Mouse (Mus musculus) fibroblast of lung, adult 2 months (primary cell): ENCODE measurements around the gene Ptprm.

Experiments
- DNase-seq: peaks from one replicate; pipeline ENCODE4 v3.0.0-alpha.2; 2011; ENCODE audit warnings: low read depth

The Ptprm gene

DNA sequence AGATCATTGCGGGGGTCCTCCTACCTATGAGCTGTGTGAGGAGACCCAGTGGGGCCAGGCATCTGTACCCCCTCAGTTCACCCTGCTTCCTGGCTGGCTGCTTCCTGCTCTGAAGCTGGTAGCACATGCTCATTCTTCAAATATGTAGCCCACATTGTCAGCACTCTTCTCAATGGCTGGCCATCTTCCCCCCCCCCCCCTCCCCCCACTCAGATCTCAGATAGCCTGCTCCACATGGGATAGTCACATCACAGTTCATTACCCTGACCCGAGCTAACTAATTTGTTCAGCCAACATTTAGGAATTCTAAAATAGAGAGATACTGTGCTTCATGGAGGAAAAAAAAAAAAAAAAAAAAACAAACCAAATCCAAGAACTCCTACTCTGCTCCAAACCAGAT lies 679.6 kb downstream of the Ptprm start:
- DNase-seq: no peak

GRCm38 (mm10) chr17:66671715-66672230 lies 682.5 kb downstream of the Ptprm start:
- no peak for DNase-seq

DNA sequence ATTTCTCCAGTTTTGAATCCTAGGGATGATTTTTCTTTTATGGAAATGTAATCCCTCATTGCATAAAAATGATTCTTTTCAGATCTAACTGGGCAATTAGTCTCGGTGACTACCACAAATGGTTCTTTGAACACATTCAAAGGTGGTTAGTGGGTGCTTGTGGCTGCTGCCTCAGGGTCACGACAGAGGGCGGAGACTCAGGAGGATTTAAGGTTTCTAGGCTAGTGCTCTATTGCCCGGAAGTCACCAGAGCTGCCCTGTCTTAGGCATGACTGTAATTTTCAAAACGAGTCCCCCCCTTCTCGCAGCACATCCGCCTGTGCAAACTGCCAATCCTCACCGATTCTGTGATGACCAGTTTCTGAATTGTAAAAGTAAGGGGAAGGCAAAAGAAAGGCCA lies 683.0 kb downstream of the Ptprm start:
- no peak for DNase-seq

DNA sequence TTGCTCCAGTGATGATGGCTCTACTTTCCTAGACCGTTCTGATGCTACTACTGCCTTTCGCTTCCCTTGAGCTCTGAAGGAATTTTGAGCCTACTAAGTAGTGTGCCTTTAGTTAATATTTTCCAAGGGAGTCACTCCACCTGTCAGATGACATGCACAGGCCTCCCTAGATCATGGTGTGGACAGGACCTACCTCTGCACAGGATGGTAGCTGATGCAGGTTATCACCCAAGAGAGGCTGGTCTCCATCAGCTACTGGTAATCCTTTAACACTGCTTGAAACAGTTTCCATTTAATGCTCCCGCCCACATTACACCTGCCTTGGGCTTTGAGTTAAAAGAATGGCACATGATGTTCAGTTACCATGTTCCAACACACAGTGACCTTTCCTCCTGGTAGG lies 688.5 kb downstream of the Ptprm start:
- DNase-seq: no peak

- DNase-seq: no peak
These were observed 689.0 kb downstream of the Ptprm start for GRCm38 (mm10) chr17:66665201-66665756.

- no peak for DNase-seq
These were observed 689.5 kb downstream of the Ptprm start for GRCm38 (mm10) chr17:66664796-66665195.

GRCm38 (mm10) chr17:66659242-66659641 lies 695.0 kb downstream of the Ptprm start:
- DNase-seq: peak; percentile 44

DNA sequence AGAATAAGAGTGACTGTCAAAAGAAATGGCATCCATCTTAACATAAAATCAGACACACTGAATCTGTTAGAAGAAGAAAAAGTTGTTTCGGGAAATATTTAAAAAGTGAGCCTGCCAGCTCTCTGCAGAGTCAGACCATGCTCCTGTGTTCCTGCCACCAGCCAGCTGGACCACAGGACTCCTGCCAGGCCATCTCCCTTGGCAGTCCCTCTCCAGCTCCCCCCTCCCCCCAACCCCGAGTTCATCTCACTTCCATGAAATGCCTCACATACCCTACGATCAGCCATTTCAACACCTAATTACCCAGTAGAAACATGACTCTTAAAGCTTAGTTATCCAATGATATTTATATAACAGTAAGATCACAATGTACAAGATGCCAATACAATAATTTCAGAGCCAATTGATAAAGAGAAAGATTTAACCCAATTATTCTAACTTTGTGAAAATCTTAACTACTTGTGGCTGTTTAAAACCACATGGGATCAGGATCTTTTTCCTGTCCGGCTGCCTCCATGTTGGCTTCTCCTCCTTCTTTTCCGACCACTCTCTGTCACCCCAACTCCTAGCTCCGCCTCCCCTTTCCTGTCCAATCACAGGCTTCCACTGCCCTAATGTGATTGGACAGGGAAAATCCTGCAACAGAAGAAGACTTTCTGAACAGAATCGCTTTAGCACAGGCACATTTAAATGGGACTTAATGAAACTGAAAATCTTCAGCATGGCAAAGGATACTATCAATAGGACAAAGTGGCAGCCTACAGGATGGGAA lies 716.1 kb downstream of the Ptprm start:
- DNase-seq: peak; percentile 30

DNA sequence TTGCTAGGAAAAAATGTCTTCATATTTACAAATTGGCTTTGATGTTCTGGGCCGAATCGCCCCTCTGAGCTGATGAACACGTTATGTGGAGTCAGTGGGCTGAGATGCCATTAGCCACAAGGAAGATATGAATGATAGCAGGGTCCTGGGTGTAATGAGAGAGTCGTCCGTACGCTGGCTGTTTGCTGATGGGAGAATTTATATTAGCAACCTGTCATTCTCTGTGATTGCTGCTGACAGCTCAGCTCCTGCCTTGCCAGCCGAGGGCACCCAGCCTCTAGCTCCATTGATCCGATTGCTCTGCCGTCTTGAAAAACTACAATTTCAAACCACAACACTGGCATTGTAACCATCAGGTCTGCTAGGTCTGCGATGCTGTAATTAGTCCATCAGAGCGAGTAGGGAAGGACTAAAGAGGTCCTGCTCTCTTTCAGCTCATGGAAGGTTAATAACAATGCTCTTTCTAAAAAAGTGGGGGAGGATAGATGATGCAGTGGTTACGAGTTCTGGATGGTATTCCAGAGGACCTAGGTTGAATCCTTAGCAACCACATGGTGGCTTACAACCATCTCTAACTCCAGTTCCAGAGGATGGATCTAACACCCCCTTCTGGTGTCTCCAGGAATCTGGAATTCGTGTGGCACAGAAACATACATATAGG lies 734.1 kb downstream of the Ptprm start:
- DNase-seq: no peak

DNA sequence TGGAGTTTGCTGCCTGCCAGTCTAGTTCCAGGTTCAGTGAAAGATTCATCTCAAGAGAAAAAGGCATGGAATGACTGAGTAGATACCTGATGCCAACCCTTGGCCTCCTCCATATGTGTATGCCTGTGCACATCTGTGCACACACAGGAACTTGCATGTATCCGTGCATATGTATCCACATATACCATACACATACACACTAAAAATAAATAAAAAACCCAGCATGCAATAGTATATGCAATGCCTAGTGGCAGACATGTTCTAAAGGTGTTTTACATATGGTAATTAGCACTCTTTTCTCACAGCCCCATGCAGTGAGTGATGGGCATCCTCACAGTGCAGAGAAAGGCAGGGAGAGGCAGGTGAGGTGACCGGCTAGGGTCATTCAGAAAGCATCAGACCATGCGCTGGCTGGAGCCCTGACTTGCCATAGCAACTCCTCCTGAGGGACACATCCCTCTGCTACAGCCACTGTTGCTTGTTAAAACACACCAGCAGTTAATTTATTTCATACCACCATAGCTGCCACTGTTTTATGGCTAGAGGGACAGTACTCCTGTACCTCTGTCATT lies 734.9 kb downstream of the Ptprm start:
- no peak for DNase-seq
